Mouse (Mus musculus) spleen, postnatal 10 days (tissue): ENCODE results near the gene Cpped1.

Experiments used
- DNase-seq, 2 experiments: peaks; one replicate each; pipeline ENCODE4 v3.0.0; 2021 to 2022; ENCODE audit warnings: low spot score in 2 of 2

Cpped1 gene

GRCm38 (mm10) chr16:11909035-11909591 is at the start of gene Cpped1:
TSS of gene Cpped1 (minus strand) at chr16:11909445.
- peak; percentile 86 to 88 for DNase-seq

DNA sequence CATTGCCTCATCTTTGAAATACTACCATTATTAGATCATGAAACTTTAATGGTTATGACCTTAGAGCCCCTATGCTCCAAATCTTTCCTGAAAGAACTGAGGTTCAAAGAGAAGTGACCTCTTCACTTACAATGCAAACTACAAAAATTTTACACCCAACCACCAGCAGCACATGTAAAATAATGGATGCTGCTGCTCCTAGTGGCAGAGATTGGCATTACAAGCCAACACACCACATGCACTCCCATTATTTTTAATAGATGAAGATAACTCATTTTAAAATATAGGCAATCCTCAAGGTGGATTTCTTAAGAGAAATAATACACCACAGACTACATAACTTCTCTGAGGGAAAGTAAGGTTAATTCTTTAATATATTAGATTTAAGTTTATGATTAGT is 31.2 kb upstream of the Cpped1 start:
- DNase-seq: peak; percentile 15 to 63

- no peak for DNase-seq
Observed at GRCm38 (mm10) chr16:11910801-11911200, 1.6 kb upstream of the Cpped1 start.

- no peak for DNase-seq
Observed at GRCm38 (mm10) chr16:11909817-11910216, 572 bp upstream of the Cpped1 start.

GRCm38 (mm10) chr16:11908461-11909014 is 707 bp downstream of the Cpped1 start:
- DNase-seq: no peak

DNA sequence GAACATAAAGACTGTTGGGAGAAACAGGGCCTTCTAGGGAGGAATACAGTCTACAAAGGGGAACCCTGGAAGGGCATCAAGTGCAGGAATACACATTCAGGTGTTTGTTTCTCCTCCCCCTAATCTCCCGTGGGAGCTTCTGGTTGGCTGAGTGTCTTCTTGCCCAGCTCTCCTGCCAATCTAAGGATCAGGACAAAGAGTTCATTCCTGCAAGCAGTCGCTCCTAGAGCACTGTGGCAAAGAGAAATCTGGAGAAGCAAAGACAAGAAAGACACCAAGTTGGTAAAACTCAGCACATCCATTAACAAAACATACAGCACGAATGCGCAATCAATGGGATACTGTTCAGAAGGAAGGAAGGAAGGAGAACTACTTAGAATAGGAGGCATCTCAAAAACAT is 1.4 kb downstream of the Cpped1 start:
- no peak for DNase-seq

- no peak for DNase-seq
Observed at GRCm38 (mm10) chr16:11906906-11907305, 2.3 kb downstream of the Cpped1 start.

DNA sequence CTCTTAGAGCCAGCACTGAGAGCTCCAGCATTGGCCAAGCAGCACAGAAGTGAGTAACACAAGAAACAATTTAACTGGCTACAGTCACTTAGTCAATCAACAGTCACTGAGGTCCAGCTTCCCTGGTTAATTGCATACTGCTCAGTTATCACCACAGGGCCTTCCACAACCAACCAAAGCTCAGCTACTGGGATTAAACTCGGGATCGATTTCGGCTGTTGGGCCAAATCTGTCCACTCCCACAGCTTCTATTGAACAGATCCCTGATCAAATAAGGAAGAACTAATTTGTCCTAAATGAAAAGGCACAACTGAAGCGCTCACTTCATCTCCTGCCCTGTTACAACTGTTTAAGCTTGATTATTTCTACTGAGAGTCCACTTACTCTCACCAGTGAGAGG is 4.0 kb downstream of the Cpped1 start:
- DNase-seq: no peak

- no peak for DNase-seq
Observed at GRCm38 (mm10) chr16:11902007-11902406, 7.2 kb downstream of the Cpped1 start.

- DNase-seq: no peak
Observed at GRCm38 (mm10) chr16:11900341-11900740, 8.9 kb downstream of the Cpped1 start.

- no peak for DNase-seq
Observed at GRCm38 (mm10) chr16:11896411-11896810, 12.8 kb downstream of the Cpped1 start.

DNA sequence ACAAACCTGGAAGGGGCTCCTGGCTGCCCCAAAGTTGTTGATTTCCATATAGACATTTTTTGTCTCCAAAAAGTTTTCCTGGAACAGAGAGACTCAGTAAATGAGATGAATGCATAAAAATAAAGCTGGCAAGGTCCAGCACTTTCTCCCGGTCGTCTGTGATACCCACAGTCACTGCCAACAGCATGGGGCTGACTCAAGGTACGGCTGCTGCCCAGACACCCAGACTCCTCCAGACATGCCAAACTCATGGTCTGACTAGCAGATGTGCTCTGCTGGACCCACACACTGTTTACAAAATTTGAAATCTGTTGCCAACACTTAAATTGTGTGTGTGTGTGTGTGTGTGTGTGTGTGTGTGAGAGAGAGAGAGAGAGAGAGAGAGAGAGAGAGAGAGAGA is 14.4 kb downstream of the Cpped1 start:
- no peak for DNase-seq

DNA sequence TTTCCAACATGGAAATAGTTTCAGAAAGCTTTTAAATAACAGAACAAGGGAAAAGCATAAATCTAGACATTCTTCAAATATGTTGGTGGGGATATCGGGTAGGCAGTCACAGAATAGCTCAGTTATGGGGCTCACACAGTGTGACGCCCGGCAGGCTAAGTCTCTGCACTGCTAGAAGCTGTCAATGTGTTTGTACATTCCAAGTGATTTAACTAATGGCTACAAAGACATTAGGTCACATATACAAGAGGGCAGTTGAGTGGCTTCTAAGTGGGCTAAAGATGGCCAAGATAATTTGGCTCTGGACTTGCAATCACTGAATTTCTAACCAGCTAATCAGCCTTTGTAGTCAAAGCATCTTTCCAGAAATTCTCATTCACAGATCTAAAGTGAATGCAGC is 19.1 kb downstream of the Cpped1 start:
- DNase-seq: no peak

DNA sequence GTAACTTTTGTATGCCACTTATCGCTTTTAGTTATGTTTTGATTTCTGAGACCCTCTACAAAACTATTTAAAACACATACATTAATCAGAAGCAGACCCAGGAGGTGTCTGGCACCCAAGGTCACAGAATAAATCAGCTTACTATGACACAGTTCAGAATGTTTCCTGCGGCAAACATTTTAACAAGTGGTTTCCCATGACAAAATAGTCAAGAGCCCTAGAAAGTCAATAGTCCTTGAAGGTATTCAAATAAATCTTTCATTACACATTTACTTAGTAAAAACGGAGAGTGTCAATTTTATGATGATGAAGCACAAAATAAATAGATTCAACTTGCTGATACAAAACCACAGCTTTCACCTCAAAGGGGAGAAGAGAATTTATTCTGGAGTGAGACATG is 19.5 kb downstream of the Cpped1 start:
- no peak for DNase-seq

DNA sequence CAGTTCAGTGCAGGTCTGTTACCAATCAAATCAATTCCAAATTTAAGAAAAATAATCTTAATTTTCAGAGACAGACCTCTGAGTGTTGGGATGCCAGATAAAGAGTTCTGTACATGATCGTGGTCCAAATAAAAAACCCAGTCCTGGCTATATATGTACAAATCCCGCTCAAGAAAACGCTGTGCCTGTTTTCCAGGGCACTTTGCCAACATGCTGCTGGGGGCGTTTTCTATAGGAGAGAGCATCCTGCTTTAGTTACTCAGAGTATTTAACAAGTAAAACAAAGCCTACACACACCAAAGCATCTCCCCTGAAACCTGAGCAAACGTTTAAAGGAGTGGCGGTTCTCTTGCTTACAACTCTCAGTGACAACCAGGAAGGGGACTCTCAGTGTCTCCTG is 27.4 kb downstream of the Cpped1 start:
- DNase-seq: no peak

DNA sequence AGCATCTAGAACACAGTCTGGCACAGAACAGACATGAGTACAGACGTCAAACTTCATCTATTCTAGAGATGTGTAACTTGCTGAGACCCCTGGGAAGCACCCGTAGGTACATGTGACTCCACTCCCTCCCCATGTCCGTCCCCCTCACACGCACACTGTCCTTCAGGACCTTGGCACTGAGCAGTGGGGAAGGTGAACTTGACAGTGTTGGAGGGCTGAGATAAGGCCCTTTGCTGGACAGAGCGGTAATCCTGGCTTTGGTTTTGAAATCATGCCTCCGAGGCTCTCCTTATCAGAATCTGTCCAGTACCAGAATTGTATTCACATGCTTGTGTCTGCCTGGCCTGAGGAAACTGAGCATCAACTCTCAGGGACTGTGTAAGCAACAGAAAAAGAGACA is 28.8 kb downstream of the Cpped1 start:
- DNase-seq: no peak

GRCm38 (mm10) chr16:11879196-11879595 is 30.0 kb downstream of the Cpped1 start:
- DNase-seq: no peak

- DNase-seq: no peak
Observed at GRCm38 (mm10) chr16:11875227-11875626, 34.0 kb downstream of the Cpped1 start.

DNA sequence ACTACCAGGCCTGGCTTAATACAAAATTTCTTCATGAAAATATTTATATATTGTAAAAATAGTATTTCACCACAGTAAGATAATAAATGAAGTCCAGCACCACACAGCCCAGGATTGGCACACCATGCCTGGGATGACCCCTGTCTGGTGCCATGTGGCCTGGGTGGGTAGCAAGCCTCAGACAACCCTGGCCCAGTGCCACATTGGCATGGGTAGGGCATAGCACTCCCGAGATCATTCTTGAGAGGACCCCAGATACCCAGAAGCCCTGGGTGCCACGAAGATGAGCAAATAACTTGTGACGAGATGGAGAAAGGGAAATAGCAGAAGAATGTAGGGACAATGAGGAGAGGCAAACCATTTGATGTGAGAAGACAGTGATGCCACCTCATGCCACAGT is 36.0 kb downstream of the Cpped1 start:
- DNase-seq: no peak

- no peak for DNase-seq
Observed at GRCm38 (mm10) chr16:11868486-11868885, 40.8 kb downstream of the Cpped1 start.

GRCm38 (mm10) chr16:11852716-11853605 is 56.3 kb downstream of the Cpped1 start:
- no peak for DNase-seq

DNA sequence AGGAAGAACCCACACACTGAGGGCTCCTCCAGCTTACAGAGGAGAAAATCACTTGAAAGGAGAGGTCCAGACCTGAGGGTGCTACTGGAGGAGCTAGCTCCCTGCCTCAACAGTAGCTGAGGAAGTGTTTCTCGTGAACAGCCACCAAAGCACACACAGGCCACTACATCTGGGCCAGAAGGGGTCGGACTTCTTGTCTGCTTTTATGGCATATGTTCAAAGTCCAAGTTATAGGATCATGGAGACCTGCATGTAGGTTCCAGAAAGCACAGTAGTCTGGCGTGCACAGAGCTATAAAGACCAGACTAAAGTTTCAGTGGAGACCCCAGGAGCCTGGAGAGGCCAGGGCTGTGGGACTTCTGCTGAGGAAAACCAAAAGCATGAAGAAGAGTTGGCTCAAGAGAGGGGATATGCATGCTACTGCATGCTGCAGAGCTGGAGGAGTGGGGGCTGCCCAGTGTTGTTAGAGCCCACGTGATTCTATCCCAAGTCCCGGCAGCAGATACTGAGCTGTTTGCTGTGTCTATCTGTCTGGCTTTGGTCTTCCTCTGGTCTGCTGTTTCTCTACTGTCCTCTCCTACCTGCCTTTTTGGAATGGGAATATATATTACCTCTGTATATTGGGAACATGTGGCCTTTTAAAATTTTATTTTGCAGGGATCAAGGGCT is 60.1 kb downstream of the Cpped1 start:
- no peak for DNase-seq

DNA sequence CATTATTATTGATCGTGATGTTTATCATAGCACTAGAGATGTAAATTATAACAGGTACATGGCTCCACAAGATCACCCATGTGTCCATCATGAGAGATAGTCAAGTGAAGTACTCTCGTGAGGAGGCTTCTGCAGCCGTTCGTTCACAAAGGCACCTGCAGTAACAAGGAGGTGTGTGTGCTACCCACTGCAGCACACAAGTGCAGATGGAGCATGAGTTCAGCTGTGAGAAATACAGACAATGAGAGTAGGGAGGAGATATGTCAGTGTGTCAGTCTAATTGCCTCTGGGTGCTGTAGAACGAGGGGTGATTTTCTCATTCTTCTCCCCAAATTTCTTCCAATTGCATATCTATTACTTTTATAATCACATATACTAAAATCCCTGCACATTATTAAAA is 63.9 kb downstream of the Cpped1 start:
- DNase-seq: no peak
